Mouse (Mus musculus) brain, embryonic 14.5 days (tissue): ENCODE results near the gene 2310030G06Rik. TPM values are rescaled to one million over a fixed set of nuclear protein-coding genes. Genes with fewer than 3 reads are reported as not detected.

ENCODE experiments used
- DNase-seq: peaks from one replicate; pipeline ENCODE4 v3.0.0-alpha.2; 2011; ENCODE audit warnings: low read depth
- CTCF ChIP-seq: fragments of 200-500 bp; IDR thresholded peaks from 2 replicates; pipeline ENCODE4 v1.5.1; 2012; ENCODE audit warnings: inconsistent platforms, mild to moderate bottlenecking, moderate library complexity, borderline replicate concordance; ENCODE audit not compliant: insufficient read depth, insufficient read length; ENCODE audit errors: extremely low read depth
- POLR2A ChIP-seq: fragments of 200-500 bp; IDR thresholded peaks from 2 replicates; pipeline ENCODE4 v1.6.1; 2012; ENCODE audit warnings: mild to moderate bottlenecking, inconsistent platforms, borderline replicate concordance; ENCODE audit not compliant: poor library complexity, insufficient read depth, insufficient read length, severe bottlenecking; ENCODE audit errors: extremely low read depth
- polyA plus RNA-seq: library from polyadenylated mRNA; depleted of rRNA; stranded (reverse); fragments of >200 nt; gene quantifications from 2 replicates; pipeline ENCODE4 v1.2.3, GENCODE M21; 2012; rRNA removed

The 2310030G06Rik gene
- 1.2 and 1.7 TPM in 2 replicates for polyA plus RNA-seq

- TF ChIP-seq CTCF (no peak), POLR2A (no peak)
- peak; percentile 51 for DNase-seq
Measured at GRCm38 (mm10) chr9:50746214-50746677, at the start of gene 2310030G06Rik. 2310030G06Rik (minus strand) TSS chr9:50746536.

GRCm38 (mm10) chr9:50795266-50795665, 48.9 kb upstream of the 2310030G06Rik start:
- DNase-seq: no peak
- no peak for TF ChIP-seq POLR2A
- TF ChIP-seq CTCF: no peak

- DNase-seq: peak; percentile 24
- TF ChIP-seq POLR2A: no peak
- TF ChIP-seq CTCF: peak; percentile 51; the same call in 1 of the 2 replicates
Measured at GRCm38 (mm10) chr9:50782155-50782554, 35.8 kb upstream of the 2310030G06Rik start.

DNA sequence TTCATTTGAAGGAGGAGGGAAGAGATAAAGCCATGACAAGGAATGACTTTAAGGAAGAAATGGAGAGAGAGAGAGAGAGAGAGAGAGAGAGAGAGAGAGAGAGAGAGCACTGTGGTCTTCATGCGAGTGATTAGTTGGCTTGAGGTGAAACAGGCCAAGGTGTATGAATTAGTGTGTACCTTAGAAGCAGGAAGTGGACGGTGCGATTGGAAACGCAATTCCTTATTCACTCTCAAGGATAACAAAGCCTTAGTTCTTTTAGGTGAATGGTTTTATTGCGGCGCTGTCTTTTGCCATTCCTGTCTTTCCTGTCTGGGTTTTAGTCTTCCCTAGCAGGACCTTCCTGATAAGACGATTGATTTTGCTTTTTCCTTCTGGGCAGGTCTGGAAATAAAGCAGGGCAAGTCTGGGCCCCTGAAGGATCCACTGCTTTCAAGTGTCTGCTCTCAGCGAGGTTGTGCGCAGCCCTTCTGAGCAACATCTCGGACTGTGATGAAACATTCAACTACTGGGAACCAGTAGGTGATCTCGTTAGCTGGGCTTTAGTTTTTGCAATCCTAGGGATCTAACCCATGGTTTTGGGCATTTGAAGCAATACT, 29.9 kb upstream of the 2310030G06Rik start:
- DNase-seq: no peak
- no peak for TF ChIP-seq POLR2A

- TF ChIP-seq CTCF: no peak
- no peak for TF ChIP-seq POLR2A
- DNase-seq: peak; percentile 57
Measured at GRCm38 (mm10) chr9:50775662-50776126, 29.4 kb upstream of the 2310030G06Rik start.

DNA sequence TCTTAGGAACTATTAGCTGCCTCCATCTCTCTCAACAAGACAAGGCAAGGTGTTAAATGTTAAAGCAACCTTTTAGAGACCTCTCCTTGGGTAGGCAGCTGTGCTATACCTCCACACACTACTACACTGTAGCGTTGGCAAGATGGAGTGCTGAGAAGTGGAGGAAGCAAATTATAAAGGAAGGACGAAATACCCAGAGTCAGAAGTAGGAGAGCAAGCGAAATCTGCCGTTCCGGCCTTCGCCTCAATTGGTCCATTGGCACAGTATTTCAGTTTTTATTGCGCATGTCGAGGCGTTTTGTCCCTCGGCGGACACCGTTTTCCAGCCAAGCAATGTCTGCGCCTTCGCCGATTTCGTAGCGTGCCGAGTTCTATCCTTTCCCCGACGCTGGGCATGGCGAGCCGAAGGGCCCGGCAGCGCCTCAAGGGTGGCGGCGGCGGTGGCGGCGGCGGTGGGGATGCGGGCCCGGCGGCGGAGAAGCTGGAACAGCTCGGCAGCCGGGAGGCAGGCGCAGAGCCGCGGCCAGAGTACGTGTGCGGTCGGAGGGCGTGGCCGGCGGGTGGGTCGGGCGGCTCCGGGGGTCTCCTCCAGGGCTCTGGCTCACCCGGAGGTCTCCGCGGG, 28.8 kb upstream of the 2310030G06Rik start, which contains the start of the genes Alg9 and 1110032A03Rik:
Gene Alg9 (plus strand): TSS at position 29 of the 622 bp plus-strand sequence.
Gene 1110032A03Rik (minus strand): TSS at position 530 of the 622 bp plus-strand sequence.
- DNase-seq: peak; percentile 95
- TF ChIP-seq POLR2A (0 out of 2 replicates have a peak, but pooled peaks have one; percentile 28), CTCF (no peak)

- no peak for DNase-seq
- TF ChIP-seq POLR2A (no peak), CTCF (no peak)
Measured at GRCm38 (mm10) chr9:50774026-50774462, 27.7 kb upstream of the 2310030G06Rik start.

DNA sequence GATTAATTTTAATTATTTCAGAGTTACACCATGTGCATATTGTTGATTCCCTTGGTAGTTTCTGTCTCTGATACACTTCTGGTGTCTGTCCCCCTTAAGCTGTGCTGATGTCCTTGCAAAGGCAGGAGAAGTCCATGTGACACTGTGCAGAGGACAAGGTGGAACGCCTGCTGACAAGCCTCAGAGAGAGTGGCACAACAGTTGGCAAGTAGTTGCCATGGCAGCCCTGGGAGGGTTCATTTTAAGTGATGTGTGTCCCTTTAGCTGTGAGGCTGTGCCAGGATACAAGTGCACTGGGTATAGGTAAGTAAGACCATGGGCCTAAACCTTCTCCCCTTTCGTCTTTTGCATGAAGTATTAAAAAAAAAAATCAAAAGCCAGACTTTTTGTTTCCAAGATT, 23.7 kb upstream of the 2310030G06Rik start:
- no peak for TF ChIP-seq POLR2A
- no peak for TF ChIP-seq CTCF
- DNase-seq: no peak

DNA sequence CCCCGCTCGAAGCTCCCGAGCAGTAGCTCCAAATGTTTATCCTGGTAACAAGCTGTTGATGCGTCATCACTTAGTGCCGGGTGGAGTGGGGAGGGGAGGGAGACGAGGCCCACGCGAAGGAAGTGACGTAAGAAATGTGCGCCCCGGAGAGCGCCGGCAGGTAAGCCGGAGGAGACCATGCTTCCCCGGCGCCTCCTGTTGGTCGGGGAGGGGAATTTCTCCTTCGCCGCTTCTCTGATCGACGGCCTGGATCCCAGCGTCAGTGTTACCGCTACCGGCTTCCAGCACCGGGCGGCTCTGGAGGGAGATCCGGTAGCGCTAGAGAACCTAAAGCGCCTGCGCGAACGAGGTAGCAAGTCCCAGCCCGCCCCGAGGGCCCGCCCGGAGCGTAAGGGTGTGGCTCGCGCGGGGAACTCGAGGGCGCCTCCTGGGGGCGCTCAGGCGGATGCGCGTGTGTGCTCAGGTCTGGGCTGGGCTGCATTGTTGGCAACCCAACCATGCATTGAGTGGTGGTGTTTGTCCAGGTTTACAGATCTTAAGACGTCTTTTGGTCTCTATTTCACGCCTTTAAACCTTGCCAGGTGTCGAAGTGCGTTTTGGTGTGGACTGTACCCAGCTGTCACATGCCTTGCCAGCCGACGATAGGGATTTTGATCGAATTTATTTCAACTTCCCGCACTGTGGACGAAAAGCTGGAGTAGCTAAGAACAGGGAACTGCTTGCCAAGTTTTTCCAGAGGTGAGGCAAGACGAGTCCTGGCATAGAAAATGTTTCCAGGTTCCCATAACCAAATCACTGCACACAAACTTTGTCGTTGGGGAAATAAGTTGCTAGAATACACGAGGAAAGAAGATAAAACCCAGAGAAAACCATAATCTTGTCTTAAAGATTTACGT, 22.0 kb upstream of the 2310030G06Rik start, which contains the start of gene Fdxacb1:
Gene Fdxacb1 (plus strand): TSS at position 130 of the 896 bp plus-strand sequence.
- peak; percentile 100 for DNase-seq
- TF ChIP-seq POLR2A: peak; percentile 52; the same call in 1 of the 2 replicates
- TF ChIP-seq CTCF: peak; percentile 68

GRCm38 (mm10) chr9:50767531-50768106, 21.3 kb upstream of the 2310030G06Rik start:
- no peak for DNase-seq
- TF ChIP-seq CTCF (no peak), POLR2A (no peak)

- DNase-seq: peak; percentile 65
- TF ChIP-seq POLR2A (no peak), CTCF (peak; percentile 62; the same call in 1 of the 2 replicates)
Measured at GRCm38 (mm10) chr9:50763331-50763730, 17.0 kb upstream of the 2310030G06Rik start.

GRCm38 (mm10) chr9:50761520-50762243, 15.3 kb upstream of the 2310030G06Rik start:
- no peak for DNase-seq
- no peak for TF ChIP-seq CTCF
- TF ChIP-seq POLR2A: no peak

- TF ChIP-seq POLR2A (no peak), CTCF (no peak)
- DNase-seq: no peak
Measured at GRCm38 (mm10) chr9:50756711-50757110, 10.4 kb upstream of the 2310030G06Rik start.
